Mouse (Mus musculus) small intestine, adult 2 months (tissue): Measurements from ENCODE around the gene Gm36028.

Experiments
- CTCF ChIP-seq: fragments of 200-500 bp; IDR thresholded peaks from 2 replicates; pipeline ENCODE4 v1.5.1; 2012; ENCODE audit warnings: low read depth, mild to moderate bottlenecking, control low read depth, inconsistent platforms, low read length, moderate library complexity, mixed read lengths; ENCODE audit not compliant: insufficient replicate concordance, insufficient read length; ENCODE audit errors: extremely low read depth
- POLR2A ChIP-seq: fragments of 200-500 bp; IDR thresholded peaks from 2 replicates; pipeline ENCODE4 v1.6.1; 2012; ENCODE audit warnings: low read depth, mild to moderate bottlenecking, control low read depth, inconsistent platforms, low read length, moderate library complexity

GRCm38 (mm10) chr16:37812474-37812886 is 48.5 kb downstream of the Gm36028 start:
- TF ChIP-seq POLR2A (no peak), CTCF (no peak; the same call in 1 of the 2 replicates)
